Mouse (Mus musculus) small intestine, adult 2 months (tissue): ENCODE data around the gene Adcy5.

Experiments
- CTCF ChIP-seq: fragments of 200-500 bp; IDR thresholded peaks from 2 replicates; pipeline ENCODE4 v1.5.1; 2012; ENCODE audit warnings: low read depth, mild to moderate bottlenecking, control low read depth, inconsistent platforms, low read length, moderate library complexity, mixed read lengths; ENCODE audit not compliant: insufficient replicate concordance, insufficient read length; ENCODE audit errors: extremely low read depth
- POLR2A ChIP-seq: fragments of 200-500 bp; IDR thresholded peaks from 2 replicates; pipeline ENCODE4 v1.6.1; 2012; ENCODE audit warnings: low read depth, mild to moderate bottlenecking, control low read depth, inconsistent platforms, low read length, moderate library complexity

GRCm38 (mm10) chr16:35159532-35159931, 4.9 kb downstream of the Adcy5 start:
- TF ChIP-seq CTCF (no peak), POLR2A (no peak)
